ENCODE assay signal across 21 mouse cellular contexts in the genomic region with DNA sequence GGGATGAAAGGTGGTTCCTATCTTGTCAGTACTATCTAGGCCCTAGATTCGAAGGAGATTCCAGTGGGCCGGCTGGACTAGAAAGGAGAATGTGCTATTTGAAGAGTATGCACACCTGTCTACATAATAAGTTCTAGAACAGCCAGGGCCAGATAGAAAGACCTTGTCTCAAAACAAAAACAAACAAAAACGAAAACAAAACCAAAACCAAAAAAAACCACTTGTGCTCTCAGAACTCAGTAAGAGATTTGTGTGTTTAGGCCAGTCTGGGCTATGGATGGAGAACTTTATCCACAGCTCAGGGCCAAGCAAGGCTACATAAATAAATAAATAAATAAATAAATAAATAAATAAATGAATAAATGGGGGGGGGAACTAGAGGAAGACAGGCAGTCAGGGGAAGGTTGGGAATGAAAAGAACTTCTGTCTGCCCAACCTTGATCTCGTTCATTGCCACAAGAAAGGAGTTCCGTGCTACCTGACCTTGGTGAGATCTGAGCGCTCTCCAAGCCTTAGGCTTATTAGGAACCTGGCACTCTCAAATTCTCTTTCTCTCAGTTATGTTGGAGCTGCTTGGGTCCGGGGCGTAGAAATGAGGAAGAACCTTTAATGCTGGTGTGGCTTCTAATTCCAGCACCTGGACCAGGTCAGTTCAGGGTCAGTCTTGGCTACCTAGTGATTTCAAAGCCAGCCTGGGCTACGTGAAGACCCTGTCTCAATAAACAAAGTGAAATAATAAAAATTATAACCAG. TPM values are rescaled to one million over a fixed set of nuclear protein-coding genes. Genes with fewer than 3 reads are reported as not detected.
DNase-seq lines count a peak whose midpoint lies in the region; ATAC-seq and TF ChIP-seq lines count a peak whose summit lies in the region.
"Had no signal": no experiment of that assay in that cellular context is flagged by ENCODE, and none has a peak within 500 bp of the region (broad histone marks: within the 10 kb centered on the region; RNA-seq: fewer than 3 reads in every experiment).

No protein-coding gene starts in this region.

- WGBS in liver, embryonic 16.5 days (ENCODE audit: insufficient replicate concordance), result 66% methylated on average over 9 of the region's 9 CpGs
- WGBS in limb, embryonic 10.5 days, result 91% methylated on average over 9 of the region's 9 CpGs

- H3K4me2 ChIP-seq in liver, embryonic 16.5 days (ENCODE audit: low read depth, low read length), result peak overlapping the region; percentile 57

- no peaks in the 10 kb centered on the region for H3K9me3 ChIP-seq in liver, embryonic 16.5 days (replicated peaks; ENCODE audit: control insufficient read depth, low read length)
- no peaks in the 10 kb centered on the region for H3K9me3 ChIP-seq in limb, embryonic 10.5 days (replicated peaks)
- H3K9me3 ChIP-seq: forebrain, embryonic 13.5 days; heart, embryonic 13.5 days; midbrain, embryonic 10.5 days had no signal

- no peaks in the 10 kb centered on the region for H3K36me3 ChIP-seq in testis, adult 2 months (ENCODE audit: control insufficient read depth, insufficient read depth, low read length)
- H3K36me3 ChIP-seq in liver, embryonic 16.5 days (ENCODE audit: control insufficient read depth, insufficient read depth), result no peaks in the 10 kb centered on the region; the same call in 1 of the 2 replicates
- H3K36me3 ChIP-seq in limb, embryonic 10.5 days, result no peaks in the 10 kb centered on the region
- H3K36me3 ChIP-seq: heart, embryonic 13.5 days; midbrain, embryonic 10.5 days had no signal

- H3K9ac ChIP-seq in liver, embryonic 16.5 days (ENCODE audit: low read depth, low read length), result peak overlapping the region; percentile 53
- H3K9ac ChIP-seq: forebrain, embryonic 13.5 days; lung, embryonic 14.5 days had no signal

- intact Hi-C loops in gastrocnemius, adult 2 months (cut with DNase I), result loop anchor here (2.0 to 5.0 kb wide), 2 partner anchors 15 to 33 kb away; no protein-coding TSS in a partner anchor

- DNase-seq in gastrocnemius, adult 2 months, result peak; percentile 8
- DNase-seq in gastrocnemius, postnatal 25 days, result no peak
- DNase-seq in testis, postnatal 14 days (ENCODE audit: low spot score), result no peak
- DNase-seq in limb, embryonic 10.5 days (ENCODE audit: low spot score), result no peak
- DNase-seq: adrenal gland, adult 2 months; B cell, adult 2 months; cerebellum, postnatal 14 days; kidney, adult 8-10 months; lung, embryonic 14.5 days; right cerebral cortex, postnatal 4 days; thymus, adult 2 months had no signal

- H3K4me1 ChIP-seq in testis, adult 2 months (ENCODE audit: control insufficient read depth, insufficient read depth, low read length), result peaks cover 15% of the 10 kb centered on the region
- H3K4me1 ChIP-seq in liver, embryonic 16.5 days (ENCODE audit: control insufficient read depth, low read depth, low read length), result peaks cover 38% of the 10 kb centered on the region
- peaks cover 22% of the 10 kb centered on the region for H3K4me1 ChIP-seq in limb, embryonic 10.5 days

- no peaks in the 10 kb centered on the region for H3K27me3 ChIP-seq in testis, adult 2 months (ENCODE audit: control insufficient read depth, insufficient read depth, low read length)
- H3K27me3 ChIP-seq in liver, embryonic 16.5 days (ENCODE audit: control insufficient read depth, insufficient read depth, low read depth, low read length), result no peaks in the 10 kb centered on the region
- no peaks in the 10 kb centered on the region for H3K27me3 ChIP-seq in limb, embryonic 10.5 days (ENCODE audit: low read depth, poor library complexity, severe bottlenecking)
- H3K27me3 ChIP-seq: heart, embryonic 13.5 days; Patski had no signal

- H3K27ac ChIP-seq in gastrocnemius, adult 2 months, result no peak overlapping the region
- H3K27ac ChIP-seq in testis, adult 2 months (ENCODE audit: control insufficient read depth, insufficient read depth, low read depth, low read length), result 0 out of 2 replicates have a peak overlapping the region, but pooled peaks have one; percentile 60
- H3K27ac ChIP-seq in liver, embryonic 16.5 days (ENCODE audit: low read length), result peak overlapping the region; percentile 71
- no peak overlapping the region for H3K27ac ChIP-seq in limb, embryonic 10.5 days
- H3K27ac ChIP-seq: forebrain, embryonic 13.5 days; heart, embryonic 13.5 days; midbrain, embryonic 10.5 days had no signal

- H3K4me3 ChIP-seq in gastrocnemius, adult 2 months, result no peak overlapping the region
- no peak overlapping the region for H3K4me3 ChIP-seq in testis, adult 2 months (ENCODE audit: control insufficient read depth, low read depth, low read length)
- H3K4me3 ChIP-seq in liver, embryonic 16.5 days (ENCODE audit: low read depth, low read length), result no peak overlapping the region
- no peak overlapping the region for H3K4me3 ChIP-seq in limb, embryonic 10.5 days
- H3K4me3 ChIP-seq: forebrain, embryonic 13.5 days had no signal

- no peak for ATAC-seq in liver, embryonic 16.5 days (ENCODE audit: low read depth)
- no peak for ATAC-seq in activated CD4-positive, CD25-positive, alpha-beta regulatory T cell, adult 4 months
- ATAC-seq in megakaryocyte progenitor cell, adult 5-6 weeks (replicated peaks; ENCODE audit: poor library complexity), result no peak
- ATAC-seq: forebrain, embryonic 13.5 days; Patski had no signal

- TF ChIP-seq CTCF in gastrocnemius, adult 2 months (IDR thresholded peaks at IDR 0.05), result no peak
- TF ChIP-seq CTCF in testis, adult 2 months (IDR thresholded peaks at IDR 0.05; ENCODE audit: control insufficient read depth, insufficient read depth, insufficient replicate concordance, low read depth, low read length), result no peak

- TF ChIP-seq POLR2A in testis, adult 2 months (IDR thresholded peaks at IDR 0.05; ENCODE audit: control insufficient read depth, low read depth, low read length), result no peak

RNA-seq across cellular contexts. Expression of a gene that starts 3.9 kb away (rescaled TPM):
- total RNA-seq in gastrocnemius, adult 2 months (2021), result 10 to 100 TPM; 38.7 to 50.9 TPM
- total RNA-seq in gastrocnemius, postnatal 25 days (2021), result 10 to 100 TPM; 35.9 to 40.4 TPM
- polyA plus RNA-seq in testis, adult 2 months (2012; rRNA removed), result 76.4 and 88.4 TPM in 2 replicates
- 34.1 and 34.5 TPM in 2 replicates for polyA plus RNA-seq in liver, embryonic 16.5 days (2015; fragmentation: Nextera tagmentation; extraction: Ambion mirVana)
- polyA plus RNA-seq in activated CD4-positive, CD25-positive, alpha-beta regulatory T cell, adult 4 months (2017; shearing (Covaris generic)), result 10 to 100 TPM; 13.7 to 15.0 TPM
- total RNA-seq in megakaryocyte progenitor cell, adult 5-6 weeks (2015), result 74.1 and 75.9 TPM in 2 replicates
- 71.7 and 76.0 TPM in 2 replicates for total RNA-seq in megakaryocyte progenitor cell, adult 5-6 weeks (2017)
- 44.1 and 51.8 TPM in 2 replicates for polyA plus RNA-seq in limb, embryonic 10.5 days (2016; fragmentation: Nextera tagmentation; extraction: Ambion mirVana)

RNA-seq across cellular contexts. Expression of a gene that starts 17.2 kb away (rescaled TPM):
- total RNA-seq in gastrocnemius, adult 2 months (2021), result 10 to 100 TPM; 24.3 to 32.0 TPM
- 10 to 100 TPM; 21.8 to 31.4 TPM for total RNA-seq in gastrocnemius, postnatal 25 days (2021)
- 7.2 and 9.6 TPM in 2 replicates for polyA plus RNA-seq in testis, adult 2 months (2012; rRNA removed)
- polyA plus RNA-seq in liver, embryonic 16.5 days (2015; fragmentation: Nextera tagmentation; extraction: Ambion mirVana), result 1.1 and 1.2 TPM in 2 replicates
- polyA plus RNA-seq in activated CD4-positive, CD25-positive, alpha-beta regulatory T cell, adult 4 months (2017; shearing (Covaris generic)), result 1 to 10 TPM; 6.6 to 6.9 TPM
- total RNA-seq in megakaryocyte progenitor cell, adult 5-6 weeks (2015), result 7.1 and 7.6 TPM in 2 replicates
- 5.5 and 7.6 TPM in 2 replicates for total RNA-seq in megakaryocyte progenitor cell, adult 5-6 weeks (2017)
- 11.1 and 18.3 TPM in 2 replicates for polyA plus RNA-seq in limb, embryonic 10.5 days (2016; fragmentation: Nextera tagmentation; extraction: Ambion mirVana)

RNA-seq across cellular contexts. Expression of a gene that starts 36.0 kb away (rescaled TPM):
- under 1 TPM in 1 of 2 experiments, not detected in 1; 0.06 TPM for total RNA-seq in gastrocnemius, adult 2 months (2021)
- total RNA-seq in gastrocnemius, postnatal 25 days (2021), result not detected
- polyA plus RNA-seq in testis, adult 2 months (2012; rRNA removed), result 469 and 538 TPM in 2 replicates
- polyA plus RNA-seq in liver, embryonic 16.5 days (2015; fragmentation: Nextera tagmentation; extraction: Ambion mirVana), result not detected in 2 replicates
- not detected for polyA plus RNA-seq in activated CD4-positive, CD25-positive, alpha-beta regulatory T cell, adult 4 months (2017; shearing (Covaris generic))
- total RNA-seq in megakaryocyte progenitor cell, adult 5-6 weeks (2015), result not detected in 2 replicates
- 0.07 TPM in 1 of 2 replicates, not detected in the other for total RNA-seq in megakaryocyte progenitor cell, adult 5-6 weeks (2017)
- polyA plus RNA-seq in limb, embryonic 10.5 days (2016; fragmentation: Nextera tagmentation; extraction: Ambion mirVana), result 0.36 and 0.44 TPM in 2 replicates
- total RNA-seq: adrenal gland, adult 2 months; gastrocnemius, adult 8-10 months had no signal
- polyA plus RNA-seq: embryonic facial prominence, embryonic 11.5 days; forebrain, embryonic 13.5 days; heart, embryonic 13.5 days had no signal

Comparison
In these comparisons a context has a peak if more than half of its experiments do, and no peak if none do; other contexts are left out.
1. H3K27ac ChIP-seq: peak in testis, adult 2 months (single experiment) and liver, embryonic 16.5 days (single experiment); none in gastrocnemius, adult 2 months (single experiment) and limb, embryonic 10.5 days (single experiment).
2. RNA of a gene that starts 36.0 kb away (polyA plus RNA-seq): 469 to 538 TPM in testis, adult 2 months; 0.36 to 0.44 TPM in limb, embryonic 10.5 days, not detected in liver, embryonic 16.5 days and not detected in activated CD4-positive, CD25-positive, alpha-beta regulatory T cell, adult 4 months; every median in the first group is over 100 times any median in the second.